11 mouse cellular contexts compared by ENCODE assay signal in genomic region chr16:38592026-38592678, GRCm38 (mm10). TPM values are rescaled to one million over a fixed set of nuclear protein-coding genes. Genes with fewer than 3 reads are reported as not detected.
DNase-seq lines count a peak whose midpoint lies in the region; ATAC-seq lines count a peak whose summit lies in the region.
"Had no signal": no experiment of that assay in that cellular context is flagged by ENCODE, and none has a peak within 500 bp of the region (broad histone marks: within the 10 kb centered on the region; RNA-seq: fewer than 3 reads in every experiment).

No protein-coding gene starts in this region.

- no peaks in the 10 kb centered on the region for H3K4me1 ChIP-seq in heart, embryonic 10.5 days
- no peaks in the 10 kb centered on the region for H3K4me1 ChIP-seq in kidney, embryonic 14.5 days (ENCODE audit: control insufficient read depth, insufficient read depth, low read length)
- no peaks in the 10 kb centered on the region for H3K4me1 ChIP-seq in neural tube, embryonic 13.5 days (replicated peaks)
- H3K4me1 ChIP-seq in neural tube, embryonic 15.5 days: no peaks in the 10 kb centered on the region
- H3K4me1 ChIP-seq: liver, embryonic 15.5 days had no signal

- no peak overlapping the region for H3K4me2 ChIP-seq in kidney, embryonic 14.5 days (replicated peaks; ENCODE audit: low read depth, low read length)
- H3K4me2 ChIP-seq in neural tube, embryonic 13.5 days: no peak overlapping the region
- H3K4me2 ChIP-seq in neural tube, embryonic 15.5 days: no peak overlapping the region
- H3K4me2 ChIP-seq: liver, embryonic 15.5 days had no signal

- peak; percentile 97 for DNase-seq in heart, adult 11 months
- DNase-seq in heart, embryonic 10.5 days (ENCODE audit: low spot score): no peak
- DNase-seq in kidney, adult 9 months: peak; percentile 26
- peak; percentile 6 for DNase-seq in large intestine, adult 2 months (ENCODE audit: low read depth, low spot score)
- DNase-seq: cerebellum, adult 9-11 months; lung, postnatal 10 days had no signal

- WGBS in heart, embryonic 10.5 days: 89% methylated on average over 12 of the region's 12 CpGs
- 91% methylated on average over 12 of the region's 12 CpGs for WGBS in kidney, embryonic 14.5 days
- 83% methylated on average over 12 of the region's 12 CpGs for WGBS in neural tube, embryonic 13.5 days
- 84% methylated on average over 12 of the region's 12 CpGs for WGBS in neural tube, embryonic 15.5 days
- 45% methylated on average over 12 of the region's 12 CpGs for WGBS in large intestine, adult 2 months

- ATAC-seq in kidney, embryonic 14.5 days (ENCODE audit: low FRiP score, low TSS enrichment): no peak
- no peak for ATAC-seq in neural tube, embryonic 13.5 days (ENCODE audit: low read depth)
- ATAC-seq in neural tube, embryonic 15.5 days (ENCODE audit: low FRiP score): no peak
- no peak for ATAC-seq in megakaryocyte, adult 5-6 weeks (ENCODE audit: poor library complexity, severe bottlenecking)

- H3K4me3 ChIP-seq in heart, embryonic 10.5 days: no peak overlapping the region
- no peak overlapping the region for H3K4me3 ChIP-seq in kidney, embryonic 14.5 days (ENCODE audit: low read length)
- no peak overlapping the region for H3K4me3 ChIP-seq in neural tube, embryonic 13.5 days
- H3K4me3 ChIP-seq in neural tube, embryonic 15.5 days (replicated peaks): no peak overlapping the region
- H3K4me3 ChIP-seq: liver, embryonic 15.5 days had no signal

- no peaks in the 10 kb centered on the region for H3K9me3 ChIP-seq in heart, embryonic 10.5 days
- H3K9me3 ChIP-seq in kidney, embryonic 14.5 days (ENCODE audit: control insufficient read depth, low read length): no peaks in the 10 kb centered on the region
- no peaks in the 10 kb centered on the region for H3K9me3 ChIP-seq in neural tube, embryonic 13.5 days
- no peaks in the 10 kb centered on the region for H3K9me3 ChIP-seq in neural tube, embryonic 15.5 days (replicated peaks)
- H3K9me3 ChIP-seq: liver, embryonic 15.5 days had no signal

- H3K27ac ChIP-seq in heart, embryonic 10.5 days: no peak overlapping the region
- no peak overlapping the region for H3K27ac ChIP-seq in kidney, embryonic 14.5 days (ENCODE audit: low read depth, low read length)
- 0 out of 2 replicates have a peak overlapping the region, but pooled peaks have one; percentile 3 for H3K27ac ChIP-seq in neural tube, embryonic 13.5 days (replicated peaks)
- no peak overlapping the region for H3K27ac ChIP-seq in neural tube, embryonic 15.5 days (replicated peaks)
- H3K27ac ChIP-seq: liver, embryonic 15.5 days had no signal

- H3K27me3 ChIP-seq in heart, embryonic 10.5 days (ENCODE audit: insufficient read depth, poor library complexity, severe bottlenecking): no peaks in the 10 kb centered on the region
- H3K27me3 ChIP-seq in kidney, embryonic 14.5 days (ENCODE audit: control insufficient read depth, insufficient read depth, low read length): no peaks in the 10 kb centered on the region
- no peaks in the 10 kb centered on the region for H3K27me3 ChIP-seq in neural tube, embryonic 13.5 days
- no peaks in the 10 kb centered on the region for H3K27me3 ChIP-seq in neural tube, embryonic 15.5 days (replicated peaks)
- H3K27me3 ChIP-seq: liver, embryonic 15.5 days had no signal

- no peak overlapping the region for H3K9ac ChIP-seq in kidney, embryonic 14.5 days (ENCODE audit: low read depth, low read length)
- H3K9ac ChIP-seq in neural tube, embryonic 13.5 days: no peak overlapping the region
- no peak overlapping the region for H3K9ac ChIP-seq in neural tube, embryonic 15.5 days (replicated peaks)
- H3K9ac ChIP-seq: liver, embryonic 15.5 days had no signal

- peaks cover 66% of the 10 kb centered on the region for H3K36me3 ChIP-seq in heart, embryonic 10.5 days
- H3K36me3 ChIP-seq in kidney, embryonic 14.5 days (ENCODE audit: control insufficient read depth, insufficient read depth, low read length): peaks cover 61% of the 10 kb centered on the region
- peaks cover 74% of the 10 kb centered on the region for H3K36me3 ChIP-seq in neural tube, embryonic 13.5 days
- H3K36me3 ChIP-seq in neural tube, embryonic 15.5 days: peaks cover 43% of the 10 kb centered on the region

RNA-seq across cellular contexts. Expression of gene Tmem39a, which starts 33.7 kb away (rescaled TPM):
- 76.1 and 105 TPM in 2 replicates for polyA plus RNA-seq in heart, embryonic 10.5 days (2016; fragmentation: Nextera tagmentation; extraction: Ambion mirVana)
- polyA plus RNA-seq in kidney, embryonic 14.5 days (2014; fragmentation: Nextera tagmentation; extraction: Ambion mirVana): 90.5 and 121 TPM in 2 replicates
- polyA plus RNA-seq in neural tube, embryonic 13.5 days (2015; fragmentation: Nextera tagmentation; extraction: Ambion mirVana): 43.9 and 57.8 TPM in 2 replicates
- polyA plus RNA-seq in neural tube, embryonic 15.5 days (2015; fragmentation: Nextera tagmentation; extraction: Ambion mirVana): 38.6 and 50.7 TPM in 2 replicates
- polyA plus RNA-seq in large intestine, adult 2 months (2012; rRNA removed): 63.7 and 65.3 TPM in 2 replicates
- total RNA-seq in megakaryocyte, adult 5-6 weeks (2015): 67.1 and 67.2 TPM in 2 replicates
- total RNA-seq in megakaryocyte, adult 5-6 weeks (2017): 32.1 and 32.5 TPM in 2 replicates

RNA-seq across cellular contexts. Expression of gene Poglut1, which starts 42.1 kb away (rescaled TPM):
- 40.2 and 50.6 TPM in 2 replicates for polyA plus RNA-seq in heart, embryonic 10.5 days (2016; fragmentation: Nextera tagmentation; extraction: Ambion mirVana)
- 50.9 and 63.5 TPM in 2 replicates for polyA plus RNA-seq in kidney, embryonic 14.5 days (2014; fragmentation: Nextera tagmentation; extraction: Ambion mirVana)
- polyA plus RNA-seq in neural tube, embryonic 13.5 days (2015; fragmentation: Nextera tagmentation; extraction: Ambion mirVana): 63.3 and 73.7 TPM in 2 replicates
- 53.2 and 54.3 TPM in 2 replicates for polyA plus RNA-seq in neural tube, embryonic 15.5 days (2015; fragmentation: Nextera tagmentation; extraction: Ambion mirVana)
- polyA plus RNA-seq in large intestine, adult 2 months (2012; rRNA removed): 10.3 and 12.6 TPM in 2 replicates
- total RNA-seq in megakaryocyte, adult 5-6 weeks (2015): 25.0 and 29.4 TPM in 2 replicates
- 13.5 and 15.4 TPM in 2 replicates for total RNA-seq in megakaryocyte, adult 5-6 weeks (2017)
